Mouse (Mus musculus) stomach, embryonic 15.5 days (tissue): ENCODE measurements around the gene Sec1. TPM values are rescaled to one million over a fixed set of nuclear protein-coding genes. Genes with fewer than 3 reads are reported as not detected.

Source experiments
- ATAC-seq: fragments of 200-750 bp; cut with Nextera tagmentation; 2 replicates; pipeline ENCODE4 v1.8.0; 2017; ENCODE audit warnings: low read depth, moderate number of reproducible peaks, moderate TSS enrichment; ENCODE audit not compliant: insufficient read depth, low FRiP score
- H3K27ac ChIP-seq: fragments of 300-500 bp; sonication (generic); 2 replicates; pipeline ENCODE4 v1.5.1; 2015; ENCODE audit warnings: mild to moderate bottlenecking, inconsistent platforms
- H3K27me3 ChIP-seq: fragments of 300-500 bp; sonication (generic); replicated peaks from 2 replicates; pipeline ENCODE4 v1.6.1; 2015; ENCODE audit warnings: inconsistent platforms
- H3K36me3 ChIP-seq: fragments of 300-500 bp; sonication (generic); 2 replicates; pipeline ENCODE4 v1.6.1; 2015; ENCODE audit warnings: inconsistent platforms
- H3K4me1 ChIP-seq: fragments of 300-500 bp; sonication (generic); 2 replicates; pipeline ENCODE4 v1.6.1; 2015; ENCODE audit warnings: inconsistent platforms
- H3K4me2 ChIP-seq: fragments of 300-500 bp; sonication (generic); 2 replicates; pipeline ENCODE4 v1.6.1; 2015; ENCODE audit warnings: mild to moderate bottlenecking, inconsistent platforms
- H3K4me3 ChIP-seq: fragments of 300-500 bp; sonication (generic); replicated peaks from 2 replicates; pipeline ENCODE4 v1.5.1; 2015; ENCODE audit warnings: inconsistent platforms
- H3K9ac ChIP-seq: fragments of 300-500 bp; sonication (generic); 2 replicates; pipeline ENCODE4 v1.6.1; 2015; ENCODE audit warnings: inconsistent platforms
- H3K9me3 ChIP-seq: fragments of 300-500 bp; sonication (generic); 2 replicates; pipeline ENCODE4 v1.6.1; 2016; ENCODE audit warnings: inconsistent platforms
- WGBS: fragments of 180-500 bp; shearing (Covaris S2); methylation state at CpG from one replicate; pipeline ENCODE4 v1.1.7; 2015; 5-methylcytosine and 5-hydroxymethylcytosine counted together
- polyA plus RNA-seq: library from polyadenylated mRNA; unstranded; fragments of >200 nt; fragmentation: Nextera tagmentation; extraction: Ambion mirVana; gene quantifications from 2 replicates; pipeline ENCODE4 v1.2.1, GENCODE M21; 2015

Sec1 gene
- polyA plus RNA-seq, 1 experiment from 2014 or later, result 3.6 TPM

DNA sequence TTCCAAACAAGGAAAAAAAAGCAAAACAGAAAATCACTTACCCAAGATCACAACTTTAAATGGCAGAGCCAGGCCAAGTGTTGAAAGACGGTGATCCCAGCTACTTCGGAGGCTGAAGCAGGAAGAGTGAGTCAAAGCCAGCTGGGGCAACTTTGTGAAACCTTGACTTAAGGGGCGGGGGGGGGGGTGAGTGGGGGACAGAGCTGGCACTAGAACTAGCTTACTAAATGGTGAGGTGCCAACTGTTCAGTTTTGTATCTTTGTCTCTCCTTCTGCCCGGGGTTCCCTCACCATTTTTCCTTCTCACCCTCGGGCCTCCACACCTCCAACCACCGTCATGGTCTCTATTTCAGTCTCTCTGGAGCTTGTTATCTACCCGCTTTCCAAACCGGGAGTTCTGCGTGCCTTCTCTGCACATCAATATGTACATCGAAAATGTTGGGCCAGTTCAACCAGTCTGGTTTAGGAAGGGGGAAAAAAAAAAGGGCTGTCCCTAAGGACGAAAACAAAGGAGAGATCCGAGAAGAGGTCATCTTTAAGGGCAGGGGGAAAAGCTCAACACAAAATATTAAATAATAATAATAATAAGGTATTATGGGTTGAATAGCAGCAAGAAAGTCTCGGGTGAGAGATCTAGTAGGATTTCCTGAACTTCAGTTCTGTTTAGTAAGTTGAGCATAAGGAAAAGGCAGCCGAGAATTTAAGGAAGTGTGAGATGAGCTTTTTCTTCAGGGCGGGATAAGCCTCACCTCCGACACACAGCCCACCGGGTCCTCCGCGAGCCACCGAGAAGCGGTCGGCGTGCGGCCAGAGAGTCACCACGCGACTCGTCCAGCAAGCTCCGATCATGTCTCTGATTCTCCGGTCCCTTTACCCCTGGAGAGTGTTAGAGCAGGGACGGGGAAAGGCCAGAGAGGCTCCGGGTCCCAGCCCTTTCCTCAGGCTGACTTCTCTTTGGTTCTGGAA lies 23.0 kb upstream of the Sec1 start:
- peaks cover 63% of the 10 kb centered on the region for H3K4me1 ChIP-seq
- ATAC-seq, result no peak; the same call in 1 of the 2 replicates
- peak overlapping the region; percentile 76 for H3K4me2 ChIP-seq
- peak overlapping the region; percentile 70 for H3K9ac ChIP-seq
- peak overlapping the region; percentile 92 for H3K4me3 ChIP-seq
- no peaks in the 10 kb centered on the region for H3K9me3 ChIP-seq
- H3K27me3 ChIP-seq, result no peaks in the 10 kb centered on the region
- peak overlapping the region; percentile 94 for H3K27ac ChIP-seq
- H3K36me3 ChIP-seq, result peaks cover 30% of the 10 kb centered on the region
- WGBS, result 7% methylated on average over 31 of the region's 31 CpGs

DNA sequence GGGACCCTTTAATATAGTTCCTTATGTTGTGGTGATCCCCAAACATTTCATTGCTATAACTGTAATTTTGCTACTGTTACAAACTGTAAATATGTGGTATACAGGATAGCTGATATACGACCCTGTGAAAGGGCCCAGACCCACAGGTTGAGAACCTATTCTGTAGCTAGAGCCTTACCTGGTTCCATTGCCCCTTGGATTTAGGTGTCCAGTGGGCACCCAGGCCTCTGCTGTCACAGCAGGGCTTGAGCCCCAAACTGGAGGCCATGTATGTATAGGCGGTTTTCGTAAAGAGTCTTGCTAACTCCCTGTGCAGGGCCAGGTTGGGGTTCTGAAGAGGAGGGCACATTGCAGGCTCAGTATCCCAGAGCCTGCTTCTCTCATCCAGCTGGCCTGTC lies 22.3 kb upstream of the Sec1 start:
- no peak overlapping the region for H3K9ac ChIP-seq
- 84% methylated on average over 3 of the region's 3 CpGs for WGBS
- no peaks in the 10 kb centered on the region for H3K9me3 ChIP-seq
- H3K27ac ChIP-seq, result no peak overlapping the region
- H3K4me3 ChIP-seq, result peak overlapping the region; percentile 92; the same call in 1 of the 2 replicates
- H3K4me1 ChIP-seq, result peaks cover 63% of the 10 kb centered on the region
- H3K27me3 ChIP-seq, result no peaks in the 10 kb centered on the region
- H3K4me2 ChIP-seq, result peak overlapping the region; percentile 76
- no peak for ATAC-seq
- H3K36me3 ChIP-seq, result peaks cover 33% of the 10 kb centered on the region

DNA sequence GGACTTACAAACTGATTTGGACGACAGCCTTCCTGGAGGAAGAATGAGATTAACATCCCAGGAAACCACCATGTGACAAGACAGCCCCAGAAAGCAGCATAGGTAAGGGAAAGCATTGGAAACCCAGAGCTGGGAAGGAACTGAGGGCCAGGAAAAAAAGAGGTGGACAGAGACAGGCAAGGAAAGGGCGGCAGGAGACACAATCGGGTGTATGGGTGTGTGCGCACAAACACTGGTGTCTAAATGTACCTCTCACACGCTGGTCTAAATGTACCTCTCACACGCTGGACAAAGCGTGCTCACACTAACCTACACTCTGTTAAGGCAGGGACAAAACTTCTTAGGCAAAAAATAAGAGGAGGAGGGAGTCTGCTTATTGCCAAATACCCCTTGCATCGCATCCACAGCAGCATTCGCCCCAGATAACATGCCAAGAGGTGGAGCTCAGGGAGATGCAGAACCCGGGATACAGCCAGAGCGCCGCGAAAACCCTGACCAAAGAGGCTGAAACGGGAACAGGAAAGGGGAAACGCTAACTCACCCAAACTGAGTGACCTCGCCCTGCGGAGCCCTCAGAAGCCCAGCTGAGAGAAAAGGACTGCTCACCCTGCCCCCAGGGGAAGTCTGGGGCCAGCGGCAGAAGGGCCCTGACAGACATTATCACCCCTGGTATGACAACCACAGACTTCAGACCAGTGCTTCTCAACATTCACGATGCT lies 21.7 kb upstream of the Sec1 start:
- Histone ChIP-seq H3K9me3 (no peaks in the 10 kb centered on the region), H3K4me3 (peak overlapping the region; percentile 92), H3K27ac (peak overlapping the region; percentile 94), H3K9ac (no peak overlapping the region), H3K36me3 (peaks cover 33% of the 10 kb centered on the region), H3K4me1 (peaks cover 58% of the 10 kb centered on the region), H3K27me3 (no peaks in the 10 kb centered on the region), H3K4me2 (peak overlapping the region; percentile 76)
- no peak for ATAC-seq
- WGBS, result 77% methylated on average over 19 of the region's 19 CpGs

DNA sequence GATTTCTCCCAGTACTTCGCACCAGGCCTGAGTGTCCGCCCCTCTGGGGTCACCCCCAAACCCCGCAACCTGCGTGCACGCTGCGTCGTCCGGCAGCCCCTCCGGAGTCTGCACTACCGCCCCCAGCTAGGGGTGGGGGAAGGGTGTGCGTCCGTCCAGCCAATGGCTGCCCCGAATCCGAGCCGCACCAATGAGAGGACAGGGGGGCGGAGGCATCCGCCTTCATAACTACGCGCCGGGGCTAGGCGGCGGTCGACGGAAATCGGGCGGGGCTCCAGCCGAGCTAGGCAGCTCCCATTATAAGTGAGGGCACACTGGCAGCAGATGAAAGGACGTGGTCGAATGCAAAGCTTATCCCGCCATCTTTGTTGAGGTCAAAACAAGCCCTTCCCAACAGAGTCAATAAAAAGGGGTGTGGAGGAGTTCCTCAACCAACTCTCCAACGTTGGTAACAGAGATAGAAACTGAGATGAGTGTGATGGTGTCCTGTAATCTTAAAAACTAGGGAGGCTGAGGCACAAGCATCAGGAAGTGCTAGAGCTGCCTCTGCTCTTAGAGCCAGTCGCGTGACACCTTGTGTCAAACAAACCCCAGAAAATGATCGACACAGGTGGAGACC lies 21.0 kb upstream of the Sec1 start, which contains the start of gene Rpl18:
Rpl18 (plus strand) TSS at position 368 of the 619 bp plus-strand sequence.
- peaks cover 61% of the 10 kb centered on the region for H3K4me1 ChIP-seq
- peak within 1 kb of the TSS; percentile 68; the same call in 1 of the 2 replicates for H3K9ac ChIP-seq
- WGBS, result 6% methylated on average over 34 of the region's 34 CpGs
- ATAC-seq, result peak; percentile 89
- H3K27me3 ChIP-seq, result no peaks in the 10 kb centered on the region
- H3K36me3 ChIP-seq, result peaks cover 36% of the 10 kb centered on the region
- H3K4me3 ChIP-seq, result peak within 1 kb of the TSS; percentile 92
- peak within 1 kb of the TSS; percentile 94 for H3K27ac ChIP-seq
- no peaks in the 10 kb centered on the region for H3K9me3 ChIP-seq
- peak within 1 kb of the TSS; percentile 76 for H3K4me2 ChIP-seq

DNA sequence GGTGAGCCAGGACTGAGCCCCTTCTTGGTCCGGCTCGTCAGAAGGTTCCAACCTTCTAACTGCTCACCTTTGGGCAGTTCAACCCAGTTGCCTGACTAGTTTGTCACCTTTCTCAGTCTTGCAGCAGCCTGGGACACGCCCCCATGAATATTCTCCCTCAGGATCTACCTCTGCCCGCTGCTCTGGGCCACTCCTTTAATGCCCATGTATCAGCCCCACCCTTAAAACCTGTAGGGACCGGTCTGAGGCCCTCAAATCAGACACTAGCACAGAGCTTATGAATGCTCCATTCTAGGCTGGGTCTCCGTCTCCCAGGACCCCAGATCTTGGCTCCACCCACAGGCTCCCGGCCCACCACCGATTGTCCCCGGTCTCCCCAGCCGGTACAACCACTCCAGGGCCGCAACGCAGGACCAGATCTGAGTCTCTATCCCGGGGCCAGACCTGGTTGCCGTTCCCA lies 20.5 kb upstream of the Sec1 start:
- Histone ChIP-seq H3K9me3 (no peaks in the 10 kb centered on the region), H3K27me3 (no peaks in the 10 kb centered on the region), H3K27ac (peak overlapping the region; percentile 94), H3K36me3 (peaks cover 31% of the 10 kb centered on the region), H3K4me2 (peak overlapping the region; percentile 76), H3K4me1 (peaks cover 56% of the 10 kb centered on the region), H3K9ac (peak overlapping the region; percentile 68; the same call in 1 of the 2 replicates), H3K4me3 (peak overlapping the region; percentile 92)
- peak; percentile 70 for ATAC-seq
- WGBS, result 10% methylated on average over 14 of the region's 14 CpGs

DNA sequence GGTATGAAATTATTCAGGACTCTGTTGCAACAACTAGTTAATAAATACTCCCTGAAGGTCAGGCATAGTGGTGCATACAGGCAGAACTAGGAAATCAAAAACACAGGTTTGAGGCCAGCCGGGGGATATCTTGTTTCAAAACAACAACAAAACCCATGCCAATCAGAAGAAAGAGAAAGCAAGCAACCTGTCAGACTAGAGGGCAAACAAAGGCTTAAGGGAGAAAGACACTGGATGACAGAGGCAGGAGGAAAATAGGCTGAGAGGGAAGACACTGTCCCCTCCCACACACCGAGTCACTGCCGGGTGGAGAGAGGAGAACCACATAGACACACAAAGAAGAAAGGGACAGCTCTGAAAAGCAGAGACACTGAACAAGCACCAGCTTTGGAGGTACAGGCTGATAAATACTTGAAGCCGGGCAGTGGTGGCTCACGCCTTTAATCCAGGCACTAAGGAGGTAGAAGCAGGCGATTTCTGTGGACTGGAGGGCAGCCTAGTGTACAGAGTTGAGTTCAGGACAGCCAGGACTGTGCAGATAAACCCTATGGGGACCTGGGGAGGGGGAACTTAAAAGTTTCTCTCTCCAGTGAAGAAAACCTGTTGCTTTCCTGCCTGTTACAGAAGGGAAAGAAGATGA lies 19.8 kb upstream of the Sec1 start:
- H3K4me3 ChIP-seq, result peak overlapping the region; percentile 92
- no peaks in the 10 kb centered on the region for H3K9me3 ChIP-seq
- peak overlapping the region; percentile 76 for H3K4me2 ChIP-seq
- 71% methylated on average over 6 of the region's 6 CpGs for WGBS
- ATAC-seq, result no peak
- H3K27me3 ChIP-seq, result no peaks in the 10 kb centered on the region
- peaks cover 31% of the 10 kb centered on the region for H3K36me3 ChIP-seq
- H3K4me1 ChIP-seq, result peaks cover 52% of the 10 kb centered on the region
- H3K9ac ChIP-seq, result 0 out of 2 replicates have a peak overlapping the region, but pooled peaks have one; percentile 68
- peak overlapping the region; percentile 94 for H3K27ac ChIP-seq

DNA sequence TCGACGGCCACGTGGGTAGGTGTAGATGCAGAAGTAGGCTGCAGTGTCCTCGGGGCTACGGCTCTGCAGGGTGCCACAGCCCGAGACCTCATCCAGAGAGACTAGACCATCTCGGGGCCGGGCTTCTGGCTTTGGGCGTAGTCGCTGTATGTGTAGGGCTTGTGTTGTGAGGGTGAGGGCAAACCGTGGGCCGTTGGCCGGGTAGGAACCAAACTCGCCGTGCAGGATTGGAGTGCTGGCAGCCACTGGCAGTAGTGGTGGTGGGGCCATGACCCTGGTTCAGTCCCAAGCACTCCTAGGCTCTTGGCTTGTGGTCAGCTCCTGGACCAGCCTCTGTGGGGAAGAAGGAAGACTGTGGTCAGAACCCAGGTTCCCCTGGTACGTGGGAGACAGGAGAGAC lies 19.2 kb upstream of the Sec1 start:
- H3K4me2 ChIP-seq, result peak overlapping the region; percentile 76
- no peaks in the 10 kb centered on the region for H3K27me3 ChIP-seq
- H3K4me1 ChIP-seq, result peaks cover 55% of the 10 kb centered on the region
- H3K36me3 ChIP-seq, result peaks cover 31% of the 10 kb centered on the region
- no peak overlapping the region for H3K4me3 ChIP-seq
- H3K9me3 ChIP-seq, result no peaks in the 10 kb centered on the region
- peak overlapping the region; percentile 94 for H3K27ac ChIP-seq
- WGBS, result 87% methylated on average over 16 of the region's 16 CpGs
- no peak overlapping the region for H3K9ac ChIP-seq
- ATAC-seq, result no peak

DNA sequence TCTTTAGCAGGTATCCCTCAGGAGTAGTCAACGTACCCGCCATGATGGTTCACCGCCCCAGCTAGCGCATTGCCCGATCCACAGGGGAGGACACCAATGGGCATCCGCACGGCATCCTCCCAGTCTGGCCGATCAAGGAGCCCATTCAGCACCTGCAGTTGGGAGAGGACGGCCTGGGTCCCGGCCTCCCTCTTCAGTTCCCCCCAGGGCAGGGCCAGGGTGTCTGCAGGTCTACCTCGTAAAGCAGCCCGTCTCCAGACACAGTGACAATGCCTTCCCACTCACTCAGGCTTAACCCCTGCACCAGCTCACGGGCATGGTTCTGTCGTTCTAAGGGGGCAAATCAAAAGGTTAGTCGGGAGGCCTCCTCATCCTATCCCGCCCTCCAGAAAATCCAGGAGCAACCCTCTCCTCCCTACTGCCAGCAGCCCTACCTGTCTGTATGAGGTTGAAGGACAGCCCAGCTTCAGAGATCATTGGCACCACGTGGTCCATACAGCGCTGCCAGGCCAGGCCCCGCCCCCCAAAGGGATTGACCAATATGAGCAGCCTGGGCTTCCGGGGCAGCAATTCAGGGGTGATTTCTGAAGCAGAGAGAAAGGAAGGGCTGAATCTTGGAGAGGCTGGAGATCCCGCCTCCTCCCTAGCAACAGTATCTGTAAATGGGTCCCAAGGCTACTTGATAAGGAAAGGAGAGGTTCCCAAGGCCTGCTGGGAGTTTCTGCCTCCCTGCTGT lies 18.0 kb upstream of the Sec1 start:
- Histone ChIP-seq H3K4me2 (peak overlapping the region; percentile 26), H3K4me3 (no peak overlapping the region), H3K4me1 (peaks cover 66% of the 10 kb centered on the region), H3K9me3 (no peaks in the 10 kb centered on the region), H3K36me3 (peaks cover 31% of the 10 kb centered on the region), H3K27me3 (no peaks in the 10 kb centered on the region), H3K9ac (no peak overlapping the region), H3K27ac (peak overlapping the region; percentile 94)
- WGBS, result 83% methylated on average over 21 of the region's 21 CpGs
- peak; percentile 23 for ATAC-seq

DNA sequence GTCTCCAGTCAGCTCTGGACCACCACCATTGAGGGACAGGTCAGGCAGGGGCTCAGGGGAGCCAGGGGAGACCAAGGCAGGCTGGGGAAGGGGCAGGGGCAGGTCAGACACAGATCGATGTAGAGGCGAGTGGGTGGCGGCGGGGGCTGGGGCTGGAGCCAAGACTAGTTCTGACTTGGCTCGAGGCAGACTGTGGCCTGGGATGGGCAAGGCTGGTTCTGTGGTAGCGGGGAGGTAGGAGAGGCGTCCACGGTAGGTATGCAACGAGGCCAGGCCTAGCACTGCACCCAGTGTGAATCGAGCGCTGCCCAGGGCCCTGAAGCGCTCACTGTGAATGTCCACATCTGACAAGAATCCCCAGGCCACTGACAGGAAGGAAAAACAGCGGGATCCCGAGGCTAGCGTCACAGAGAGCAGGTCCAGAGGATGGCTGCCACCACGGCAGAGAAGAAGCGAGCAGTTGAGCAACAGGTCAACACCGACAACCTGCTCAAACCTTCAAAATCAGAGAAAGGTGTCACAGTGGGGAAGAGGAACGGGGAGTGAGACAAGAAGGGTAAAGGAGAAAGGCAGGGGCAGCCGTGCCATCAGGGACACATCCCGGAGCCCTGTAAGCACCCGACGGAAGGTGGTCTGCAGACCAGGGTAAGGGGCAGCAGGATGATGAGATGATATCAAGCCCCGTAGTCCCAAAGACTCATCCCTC lies 17.3 kb upstream of the Sec1 start:
- Histone ChIP-seq H3K9me3 (no peaks in the 10 kb centered on the region), H3K4me3 (no peak overlapping the region), H3K27ac (no peak overlapping the region), H3K27me3 (no peaks in the 10 kb centered on the region), H3K4me2 (peak overlapping the region; percentile 26; the same call in 1 of the 2 replicates), H3K9ac (no peak overlapping the region), H3K4me1 (peaks cover 67% of the 10 kb centered on the region), H3K36me3 (peaks cover 31% of the 10 kb centered on the region)
- ATAC-seq, result no peak
- WGBS, result 89% methylated on average over 24 of the region's 24 CpGs

DNA sequence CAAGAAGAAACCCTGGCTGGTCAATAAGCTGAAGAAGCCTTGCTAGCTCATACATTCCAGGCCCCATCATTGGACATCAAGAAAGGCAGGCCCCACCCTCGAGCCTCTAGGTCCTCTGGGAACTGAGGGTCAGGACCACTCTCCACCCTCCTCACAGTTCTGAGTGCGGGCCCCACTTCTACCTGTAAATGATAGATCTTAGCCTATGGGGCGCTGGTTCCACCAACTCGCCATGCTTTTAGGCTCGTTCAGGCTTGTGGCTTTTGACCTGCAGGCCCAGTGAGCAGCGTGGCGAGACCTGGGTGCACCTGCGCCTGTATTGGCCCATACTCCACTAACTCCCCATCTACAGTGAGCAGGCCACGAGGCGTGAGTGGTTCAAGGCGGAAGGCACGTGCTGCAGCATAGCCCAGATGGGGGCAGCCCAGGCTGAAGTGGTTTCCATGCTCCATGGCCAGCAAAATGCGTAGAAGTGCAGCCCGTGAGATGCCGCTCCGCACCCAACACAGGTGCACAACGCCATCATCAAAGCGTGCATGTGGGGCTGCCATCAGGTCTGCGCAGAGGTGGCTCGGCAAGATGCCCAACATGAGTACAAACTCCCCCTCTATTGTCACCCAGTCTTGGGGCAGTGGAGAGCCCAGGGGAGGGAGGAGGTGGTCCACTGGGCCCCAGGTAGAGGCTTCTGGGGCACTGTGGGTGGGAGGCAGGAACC lies 16.4 kb upstream of the Sec1 start:
- no peaks in the 10 kb centered on the region for H3K9me3 ChIP-seq
- peaks cover 31% of the 10 kb centered on the region for H3K36me3 ChIP-seq
- no peak overlapping the region for H3K4me2 ChIP-seq
- no peak for ATAC-seq
- no peak overlapping the region for H3K4me3 ChIP-seq
- no peaks in the 10 kb centered on the region for H3K27me3 ChIP-seq
- no peak overlapping the region for H3K9ac ChIP-seq
- H3K4me1 ChIP-seq, result peaks cover 67% of the 10 kb centered on the region
- H3K27ac ChIP-seq, result no peak overlapping the region; the same call in 1 of the 2 replicates
- 89% methylated on average over 20 of the region's 20 CpGs for WGBS
